Mouse (Mus musculus) megakaryocyte, embryonic 14.5 days (primary cell): Measurements from ENCODE around the gene Cyp1b1.

Experiments used
- FLI1 ChIP-seq: IDR thresholded peaks from 2 replicates; pipeline ENCODE4 v1.6.1; 2012; ENCODE audit warnings: low read length, inconsistent platforms, mixed read lengths
- GATA1 ChIP-seq: IDR thresholded peaks from 3 replicates; pipeline ENCODE4 v1.6.1; 2012; ENCODE audit warnings: mixed read lengths, low read length, inconsistent platforms, borderline replicate concordance

DNA sequence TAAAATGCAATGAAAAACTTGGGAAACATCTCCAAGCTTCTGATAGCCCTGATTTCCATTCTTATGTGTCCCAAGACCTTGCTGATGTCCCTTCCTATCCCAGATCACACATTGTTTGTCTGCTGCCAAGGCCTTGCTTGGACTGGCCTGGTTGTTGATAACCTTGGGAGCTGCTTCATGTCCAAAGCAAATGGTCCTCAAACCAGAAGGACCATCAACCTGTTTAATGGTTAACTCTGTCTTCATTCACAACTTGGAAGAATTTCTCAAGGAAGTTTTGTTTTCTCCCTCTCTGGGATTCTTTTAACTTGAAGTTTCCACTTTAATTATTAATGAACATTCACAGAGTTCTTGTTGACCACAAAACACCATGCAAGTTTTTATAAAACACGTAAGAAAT lies 47.0 kb upstream of the Cyp1b1 start:
- TF ChIP-seq GATA1 (no peak), FLI1 (no peak)
